Mouse (Mus musculus) retina, postnatal 7 days (tissue): ENCODE results near the gene Abhd17c.
A peak's percentile ranks its signal among the peaks of the same experiment; 100 is the strongest.
"Not testable (repeated sequence)": the region's sequence is repeated elsewhere in the genome, so short reads cannot be mapped to it uniquely, and the experiment has no call there.

Experiments used
- DNase-seq: peaks from one replicate; pipeline ENCODE4 v3.0.0-alpha.2; 2012; ENCODE audit warnings: low read depth, low spot score

Abhd17c gene

GRCm38 (mm10) chr7:84151001-84151959, at the start of gene Abhd17c:
Abhd17c (minus strand) TSS chr7:84151893.
- peak; percentile 13 for DNase-seq

- DNase-seq: no peak
These were observed 45.6 kb upstream of the Abhd17c start for GRCm38 (mm10) chr7:84197208-84197860.

- no peak for DNase-seq
These were observed 44.5 kb upstream of the Abhd17c start for GRCm38 (mm10) chr7:84196221-84196620.

- no peak for DNase-seq
These were observed 40.6 kb upstream of the Abhd17c start for GRCm38 (mm10) chr7:84192256-84192655.

- no peak for DNase-seq
These were observed 39.8 kb upstream of the Abhd17c start for GRCm38 (mm10) chr7:84191476-84191875.

- no peak for DNase-seq
These were observed 36.5 kb upstream of the Abhd17c start for GRCm38 (mm10) chr7:84188196-84188595.

GRCm38 (mm10) chr7:84185196-84185595, 33.5 kb upstream of the Abhd17c start:
- DNase-seq: no peak

- no peak for DNase-seq
These were observed 33.0 kb upstream of the Abhd17c start for GRCm38 (mm10) chr7:84184703-84185102.

- not testable (repeated sequence) for DNase-seq
These were observed 27.1 kb upstream of the Abhd17c start for GRCm38 (mm10) chr7:84178809-84179208.

- DNase-seq: no peak
These were observed 23.2 kb upstream of the Abhd17c start for GRCm38 (mm10) chr7:84174655-84175448.

GRCm38 (mm10) chr7:84173394-84173793, 21.7 kb upstream of the Abhd17c start:
- DNase-seq: no peak

- no peak for DNase-seq
These were observed 19.6 kb upstream of the Abhd17c start for GRCm38 (mm10) chr7:84171177-84171787.

GRCm38 (mm10) chr7:84168355-84168754, 16.7 kb upstream of the Abhd17c start:
- DNase-seq: no peak

- no peak for DNase-seq
These were observed 15.2 kb upstream of the Abhd17c start for GRCm38 (mm10) chr7:84166721-84167419.

GRCm38 (mm10) chr7:84166007-84166406, 14.3 kb upstream of the Abhd17c start:
- DNase-seq: no peak

- no peak for DNase-seq
These were observed 13.6 kb upstream of the Abhd17c start for GRCm38 (mm10) chr7:84165288-84165687.

GRCm38 (mm10) chr7:84164880-84165279, 13.2 kb upstream of the Abhd17c start:
- no peak for DNase-seq

- DNase-seq: no peak
These were observed 12.7 kb upstream of the Abhd17c start for GRCm38 (mm10) chr7:84164419-84164818.

GRCm38 (mm10) chr7:84163585-84163984, 11.9 kb upstream of the Abhd17c start:
- no peak for DNase-seq

- no peak for DNase-seq
These were observed 7.7 kb upstream of the Abhd17c start for GRCm38 (mm10) chr7:84159414-84159813.

GRCm38 (mm10) chr7:84153821-84154220, 2.1 kb upstream of the Abhd17c start:
- no peak for DNase-seq
